Mouse (Mus musculus) testis, adult 2 months (tissue): Measurements from ENCODE around the gene Trpm4.

Experiments used
- CTCF ChIP-seq: fragments of 200-500 bp; IDR thresholded peaks from 2 replicates; pipeline ENCODE4 v1.5.1; 2012; ENCODE audit warnings: low read depth, mild to moderate bottlenecking, inconsistent platforms, low read length, moderate library complexity; ENCODE audit not compliant: control insufficient read depth, insufficient read depth, insufficient replicate concordance
- POLR2A ChIP-seq: fragments of 200-500 bp; IDR thresholded peaks from 2 replicates; pipeline ENCODE4 v1.6.1; 2012; ENCODE audit warnings: low read depth, mild to moderate bottlenecking, inconsistent platforms, low read length, moderate library complexity; ENCODE audit not compliant: control insufficient read depth

- TF ChIP-seq CTCF = no peak
- TF ChIP-seq POLR2A = no peak
These were observed 17.0 kb downstream of the Trpm4 start for GRCm38 (mm10) chr7:45316536-45316935.
